Mouse (Mus musculus) kidney, embryonic 15.5 days (tissue): ENCODE results near the gene Tbx5. TPM values are rescaled to one million over a fixed set of nuclear protein-coding genes. Genes with fewer than 3 reads are reported as not detected.
A peak's percentile ranks its signal among the peaks of the same experiment; 100 is the strongest.

Experiments used
- ATAC-seq: fragments of 200-750 bp; cut with Nextera tagmentation; replicated peaks from 2 replicates; pipeline ENCODE4 v1.8.0; 2017; ENCODE audit warnings: moderate TSS enrichment; ENCODE audit not compliant: low FRiP score
- H3K27ac ChIP-seq: fragments of 300-500 bp; sonication (generic); 2 replicates; pipeline ENCODE4 v1.5.1; 2015; ENCODE audit warnings: mild to moderate bottlenecking, inconsistent platforms
- H3K27me3 ChIP-seq: fragments of 300-500 bp; sonication (generic); 2 replicates; pipeline ENCODE4 v1.6.1; 2015; ENCODE audit warnings: inconsistent platforms
- H3K36me3 ChIP-seq: fragments of 300-500 bp; sonication (generic); 2 replicates; pipeline ENCODE4 v1.6.1; 2015; ENCODE audit warnings: inconsistent platforms
- H3K4me1 ChIP-seq: fragments of 300-500 bp; sonication (generic); 2 replicates; pipeline ENCODE4 v1.6.1; 2015; ENCODE audit warnings: inconsistent platforms
- H3K4me2 ChIP-seq: fragments of 300-500 bp; sonication (generic); 2 replicates; pipeline ENCODE4 v1.6.1; 2015; ENCODE audit warnings: moderate library complexity, mild to moderate bottlenecking, inconsistent platforms
- H3K4me3 ChIP-seq: fragments of 300-500 bp; sonication (generic); replicated peaks from 2 replicates; pipeline ENCODE4 v1.5.1; 2015; ENCODE audit warnings: mild to moderate bottlenecking, inconsistent platforms
- H3K9ac ChIP-seq: fragments of 300-500 bp; sonication (generic); 2 replicates; pipeline ENCODE4 v1.6.1; 2015; ENCODE audit warnings: mild to moderate bottlenecking, inconsistent platforms
- H3K9me3 ChIP-seq: fragments of 300-500 bp; sonication (generic); replicated peaks from 2 replicates; pipeline ENCODE4 v1.6.1; 2016; ENCODE audit warnings: inconsistent platforms
- WGBS: fragments of 180-500 bp; shearing (Covaris S2); methylation state at CpG from one replicate; pipeline ENCODE4 v1.1.7; 2015; ENCODE audit warnings: mixed read lengths; 5-methylcytosine and 5-hydroxymethylcytosine counted together
- polyA plus RNA-seq: library from polyadenylated mRNA; unstranded; fragments of >200 nt; fragmentation: Nextera tagmentation; extraction: Ambion mirVana; gene quantifications from 2 replicates; pipeline ENCODE4 v1.2.1, GENCODE M21; 2015

The Tbx5 gene
- polyA plus RNA-seq, 1 experiment from 2014 or later = 0.14 TPM

- peaks cover 11% of the 10 kb centered on the region for H3K4me1 ChIP-seq
- ATAC-seq = no peak
- H3K36me3 ChIP-seq = no peaks in the 10 kb centered on the region
- H3K9me3 ChIP-seq = no peaks in the 10 kb centered on the region
- peaks cover 100% of the 10 kb centered on the region for H3K27me3 ChIP-seq
- H3K4me2 ChIP-seq = no peak overlapping the region
- no peak overlapping the region for H3K9ac ChIP-seq
- H3K4me3 ChIP-seq = no peak overlapping the region
- no peak overlapping the region for H3K27ac ChIP-seq
- WGBS = 5% methylated on average over 7 of the region's 7 CpGs
These were observed 6.0 kb downstream of the Tbx5 start for GRCm38 (mm10) chr5:119838441-119838840.

- Histone ChIP-seq H3K36me3 (no peaks in the 10 kb centered on the region), H3K4me1 (peaks cover 11% of the 10 kb centered on the region), H3K27me3 (peaks cover 100% of the 10 kb centered on the region), H3K9me3 (no peaks in the 10 kb centered on the region), H3K27ac (no peak overlapping the region), H3K4me2 (no peak overlapping the region), H3K9ac (no peak overlapping the region), H3K4me3 (no peak overlapping the region)
- WGBS = 1% methylated on average over 16 of the region's 16 CpGs
- ATAC-seq = no peak
These were observed 6.7 kb downstream of the Tbx5 start for GRCm38 (mm10) chr5:119839156-119839555.

GRCm38 (mm10) chr5:119839616-119840368 is 7.3 kb downstream of the Tbx5 start:
- Histone ChIP-seq H3K27ac (no peak overlapping the region), H3K9ac (no peak overlapping the region), H3K4me3 (no peak overlapping the region), H3K9me3 (no peaks in the 10 kb centered on the region), H3K4me1 (peaks cover 12% of the 10 kb centered on the region), H3K4me2 (no peak overlapping the region), H3K36me3 (no peaks in the 10 kb centered on the region), H3K27me3 (peaks cover 100% of the 10 kb centered on the region)
- WGBS = under 1% methylated on average over 34 of the region's 34 CpGs
- no peak for ATAC-seq

- no peaks in the 10 kb centered on the region for H3K9me3 ChIP-seq
- 0% methylated on average over 7 of the region's 7 CpGs for WGBS
- H3K4me1 ChIP-seq = peaks cover 12% of the 10 kb centered on the region
- no peak for ATAC-seq
- no peaks in the 10 kb centered on the region for H3K36me3 ChIP-seq
- H3K27me3 ChIP-seq = peaks cover 100% of the 10 kb centered on the region
- H3K4me2 ChIP-seq = no peak overlapping the region
- no peak overlapping the region for H3K9ac ChIP-seq
- no peak overlapping the region for H3K4me3 ChIP-seq
- no peak overlapping the region for H3K27ac ChIP-seq
These were observed 7.9 kb downstream of the Tbx5 start for GRCm38 (mm10) chr5:119840404-119840803.

- H3K4me2 ChIP-seq = no peak overlapping the region
- WGBS = 1% methylated on average over 26 of the region's 26 CpGs
These were observed 9.4 kb downstream of the Tbx5 start for GRCm38 (mm10) chr5:119841634-119842420.

GRCm38 (mm10) chr5:119842701-119843393 is 10.4 kb downstream of the Tbx5 start:
- no peak overlapping the region for H3K9ac ChIP-seq
- peaks cover 100% of the 10 kb centered on the region for H3K27me3 ChIP-seq

More at GRCm38 (mm10) chr5:119841634-119842420, 9.4 kb downstream of the Tbx5 start:
- Histone ChIP-seq H3K27ac (no peak overlapping the region), H3K27me3 (peaks cover 100% of the 10 kb centered on the region), H3K9ac (no peak overlapping the region), H3K4me1 (peaks cover 12% of the 10 kb centered on the region), H3K9me3 (no peaks in the 10 kb centered on the region), H3K4me3 (no peak overlapping the region), H3K36me3 (no peaks in the 10 kb centered on the region)
- ATAC-seq = no peak

GRCm38 (mm10) chr5:119843394-119843777 is 10.9 kb downstream of the Tbx5 start:
- peaks cover 12% of the 10 kb centered on the region for H3K4me1 ChIP-seq
- H3K4me2 ChIP-seq = no peak overlapping the region
- no peak overlapping the region for H3K27ac ChIP-seq
- H3K4me3 ChIP-seq = no peak overlapping the region
- 0% methylated on average over 8 of the region's 8 CpGs for WGBS
- ATAC-seq = no peak
- no peak overlapping the region for H3K9ac ChIP-seq
- no peaks in the 10 kb centered on the region for H3K9me3 ChIP-seq
- no peaks in the 10 kb centered on the region for H3K36me3 ChIP-seq
- peaks cover 100% of the 10 kb centered on the region for H3K27me3 ChIP-seq

More at GRCm38 (mm10) chr5:119842701-119843393, 10.4 kb downstream of the Tbx5 start:
- Histone ChIP-seq H3K27ac (no peak overlapping the region), H3K4me1 (peaks cover 12% of the 10 kb centered on the region), H3K4me2 (no peak overlapping the region), H3K36me3 (no peaks in the 10 kb centered on the region), H3K4me3 (no peak overlapping the region), H3K9me3 (no peaks in the 10 kb centered on the region)
- WGBS = 7% methylated on average over 4 of the region's 4 CpGs
- ATAC-seq = no peak

- Histone ChIP-seq H3K9ac (no peak overlapping the region), H3K9me3 (no peaks in the 10 kb centered on the region), H3K4me1 (peaks cover 12% of the 10 kb centered on the region), H3K4me2 (no peak overlapping the region), H3K27ac (no peak overlapping the region), H3K4me3 (no peak overlapping the region), H3K36me3 (no peaks in the 10 kb centered on the region), H3K27me3 (peaks cover 100% of the 10 kb centered on the region)
- ATAC-seq = no peak
- 1% methylated on average over 5 of the region's 5 CpGs for WGBS
These were observed 11.9 kb downstream of the Tbx5 start for GRCm38 (mm10) chr5:119844366-119844765.

- no peaks in the 10 kb centered on the region for H3K36me3 ChIP-seq
- H3K4me3 ChIP-seq = peak overlapping the region; percentile 16; the same call in 1 of the 2 replicates
- no peak overlapping the region for H3K9ac ChIP-seq
- no peak overlapping the region for H3K27ac ChIP-seq
- H3K4me1 ChIP-seq = peaks cover 8% of the 10 kb centered on the region
- H3K27me3 ChIP-seq = peaks cover 100% of the 10 kb centered on the region
- H3K4me2 ChIP-seq = peak overlapping the region; percentile 44
- WGBS = under 1% methylated on average over 21 of the region's 21 CpGs
- no peaks in the 10 kb centered on the region for H3K9me3 ChIP-seq
- ATAC-seq = 0 out of 2 replicates have a peak, but pooled peaks have one; percentile 67
These were observed 12.5 kb downstream of the Tbx5 start for GRCm38 (mm10) chr5:119844994-119845393.

GRCm38 (mm10) chr5:119857052-119857451 is 24.6 kb downstream of the Tbx5 start:
- Histone ChIP-seq H3K27me3 (peaks cover 38% of the 10 kb centered on the region), H3K9ac (no peak overlapping the region), H3K9me3 (no peaks in the 10 kb centered on the region), H3K4me1 (no peaks in the 10 kb centered on the region), H3K36me3 (no peaks in the 10 kb centered on the region), H3K27ac (no peak overlapping the region), H3K4me2 (no peak overlapping the region), H3K4me3 (no peak overlapping the region)
- 40% methylated on average over 4 of the region's 4 CpGs for WGBS
- ATAC-seq = no peak

- no peak overlapping the region for H3K4me2 ChIP-seq
- no peaks in the 10 kb centered on the region for H3K36me3 ChIP-seq
- H3K27ac ChIP-seq = no peak overlapping the region
- 51% methylated on average over 5 of the region's 5 CpGs for WGBS
- H3K4me3 ChIP-seq = no peak overlapping the region
- no peak for ATAC-seq
- H3K9me3 ChIP-seq = no peaks in the 10 kb centered on the region
- no peaks in the 10 kb centered on the region for H3K4me1 ChIP-seq
- peaks cover 38% of the 10 kb centered on the region for H3K27me3 ChIP-seq
- no peak overlapping the region for H3K9ac ChIP-seq
These were observed 28.8 kb downstream of the Tbx5 start for GRCm38 (mm10) chr5:119861301-119861700.

- Histone ChIP-seq H3K4me2 (no peak overlapping the region), H3K4me1 (0 out of 2 replicates have a peak, but pooled peaks cover 4% of the 10 kb centered on the region), H3K9ac (no peak overlapping the region), H3K27ac (no peak overlapping the region), H3K9me3 (no peaks in the 10 kb centered on the region), H3K4me3 (no peak overlapping the region), H3K36me3 (no peaks in the 10 kb centered on the region), H3K27me3 (peaks cover 49% of the 10 kb centered on the region)
- 84% methylated on average over 5 of the region's 5 CpGs for WGBS
- ATAC-seq = no peak
These were observed 30.0 kb downstream of the Tbx5 start for GRCm38 (mm10) chr5:119862431-119862830.
